Mouse (Mus musculus): ENCODE results near the gene Dhx32. TPM values are rescaled to one million over a fixed set of nuclear protein-coding genes. Genes with fewer than 3 reads are reported as not detected.

Gene Dhx32
- polyA plus RNA-seq (2011; ENCODE audit: insufficient read depth, insufficient read length, low replicate concordance, missing spikeins) = 3.2 and 6.8 TPM in 2 replicates

DNA sequence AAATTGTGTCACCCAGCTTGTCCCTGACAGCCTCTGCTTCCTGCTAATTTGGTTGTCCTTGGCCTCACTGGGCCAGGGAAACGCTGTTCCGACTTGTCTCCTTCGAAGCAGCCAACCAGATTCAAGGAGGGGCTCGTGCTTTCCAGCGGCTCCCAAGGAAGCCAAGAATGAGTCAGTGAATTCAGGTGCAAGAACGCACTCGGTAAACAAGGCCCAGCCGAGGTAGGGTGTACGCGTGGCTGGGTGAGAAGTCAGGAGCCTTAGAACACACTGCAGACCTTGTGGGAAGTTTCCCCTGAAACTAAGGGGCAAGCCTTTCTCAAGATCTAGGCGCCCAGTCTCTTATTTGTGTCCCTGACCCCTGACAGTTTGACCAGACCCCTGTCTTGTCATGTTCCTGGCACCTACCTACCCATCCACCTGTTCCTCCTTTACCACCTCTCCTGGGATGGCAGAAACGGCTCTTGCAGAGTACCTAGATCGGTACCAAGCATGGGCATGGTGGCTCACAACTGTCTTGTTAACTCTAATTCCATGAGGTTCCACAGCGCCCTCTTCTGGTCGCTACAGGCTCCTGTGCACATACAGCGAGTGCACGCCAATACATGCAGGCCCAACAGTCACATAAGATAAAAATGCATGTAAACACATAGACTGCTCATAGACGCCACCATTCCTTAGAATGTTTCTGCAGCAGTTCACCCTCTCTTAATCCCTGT lies at the start of gene Dhx32:
Gene Dhx32 (minus strand): TSS at position 10 of the 719 bp plus-strand sequence.
- no peaks in the 10 kb centered on the region for H3K4me1 ChIP-seq (ENCODE audit: control insufficient read depth, insufficient read depth, low read length)
- no peak within 1 kb of the TSS for H3K4me3 ChIP-seq (replicated peaks; ENCODE audit: control insufficient read depth, low read depth, low read length)
- WGBS = 60% methylated on average over 18 of the region's 18 CpGs
- H3K27ac ChIP-seq (ENCODE audit: control insufficient read depth, insufficient read depth, low read depth, low read length, poor library complexity) = no peak within 1 kb of the TSS
- TF ChIP-seq CTCF (IDR thresholded peaks at IDR 0.05; ENCODE audit: control insufficient read depth, insufficient read depth, low read length) (peak; percentile 58), POLR2A (IDR thresholded peaks at IDR 0.05; ENCODE audit: borderline replicate concordance, control insufficient read depth, low read depth, low read length) (no peak)

DNA sequence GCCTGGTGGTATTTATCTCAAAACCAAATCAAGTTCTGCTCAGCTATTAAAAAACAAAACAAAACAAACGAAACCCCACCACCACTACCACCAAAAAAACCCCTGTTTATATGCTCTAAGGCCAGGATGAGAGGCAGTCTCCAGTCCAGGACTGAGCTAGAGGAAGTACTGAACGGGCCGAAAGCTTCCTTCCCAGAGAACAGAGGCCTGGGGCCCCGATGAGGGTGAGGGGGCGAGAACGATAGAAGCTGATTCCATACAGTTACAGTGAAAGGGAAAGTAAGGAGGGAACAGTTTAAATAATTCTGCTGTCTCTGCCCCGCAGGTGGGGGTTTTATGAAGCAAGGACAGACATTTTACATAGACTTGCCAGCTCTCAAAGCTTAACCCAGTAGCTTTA lies 47.1 kb upstream of the Dhx32 start:
- no peak overlapping the region for H3K27ac ChIP-seq (ENCODE audit: control insufficient read depth, insufficient read depth, low read depth, low read length, poor library complexity)
- no peak for TF ChIP-seq POLR2A (IDR thresholded peaks at IDR 0.05; ENCODE audit: borderline replicate concordance, control insufficient read depth, low read depth, low read length)
- no peak for TF ChIP-seq CTCF (IDR thresholded peaks at IDR 0.05; ENCODE audit: control insufficient read depth, insufficient read depth, low read length)

DNA sequence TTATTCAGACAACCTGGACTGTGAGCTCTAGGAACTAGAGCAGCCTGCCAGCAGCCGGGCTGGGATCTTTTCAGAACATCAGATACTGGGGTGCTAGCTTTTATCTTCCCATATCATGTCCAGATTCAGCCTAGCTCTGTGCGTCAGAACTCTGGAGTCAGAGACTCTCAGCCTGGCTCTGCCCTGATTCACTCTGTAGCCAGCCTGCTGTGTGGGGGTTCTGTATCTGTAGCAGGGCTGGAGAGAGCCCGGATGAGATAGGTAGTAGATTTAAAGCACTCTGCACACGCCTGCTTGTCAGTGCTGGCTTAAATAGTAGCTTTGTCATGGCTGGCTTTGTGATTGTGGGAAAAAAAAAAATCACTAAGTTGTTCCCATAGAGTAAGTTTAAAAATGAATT lies 46.0 kb upstream of the Dhx32 start:
- Histone ChIP-seq H3K4me3 (replicated peaks; ENCODE audit: control insufficient read depth, low read depth, low read length) (no peak overlapping the region), H3K4me1 (ENCODE audit: control insufficient read depth, insufficient read depth, low read length) (no peaks in the 10 kb centered on the region; the same call in 1 of the 2 replicates), H3K27ac (ENCODE audit: control insufficient read depth, insufficient read depth, low read depth, low read length, poor library complexity) (no peak overlapping the region)
- TF ChIP-seq POLR2A (IDR thresholded peaks at IDR 0.05; ENCODE audit: borderline replicate concordance, control insufficient read depth, low read depth, low read length) (no peak), CTCF (IDR thresholded peaks at IDR 0.05; ENCODE audit: control insufficient read depth, insufficient read depth, low read length) (no peak)
- 65% methylated on average over 4 of the region's 4 CpGs for WGBS

More for the DNA sequence above, 47.1 kb upstream of the Dhx32 start:
- 10% methylated on average over 7 of the region's 7 CpGs for whole genome bisulfite sequencing
- no peak overlapping the region for H3K4me3 ChIP-seq (replicated peaks; ENCODE audit: control insufficient read depth, low read depth, low read length)
- no peaks in the 10 kb centered on the region; the same call in 1 of the 2 replicates for H3K4me1 ChIP-seq (ENCODE audit: control insufficient read depth, insufficient read depth, low read length)

DNA sequence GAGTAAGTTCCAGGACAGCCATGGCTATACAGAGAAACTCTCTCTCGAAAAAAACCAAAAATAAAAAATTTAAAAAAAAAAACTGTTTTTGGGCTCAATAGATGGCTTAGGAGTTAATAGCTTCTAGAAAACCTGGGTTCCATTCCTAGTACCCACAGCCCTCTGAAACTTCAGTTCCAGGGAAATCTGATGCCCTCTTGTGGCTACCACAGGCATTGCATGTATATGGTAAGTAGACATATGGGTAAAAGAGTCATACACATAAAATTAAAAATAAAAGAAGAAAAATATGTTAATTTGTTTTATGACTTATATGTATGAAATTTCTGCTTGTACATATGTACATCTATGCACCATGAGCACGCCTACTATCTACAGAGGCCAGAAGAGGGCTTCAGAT lies 42.1 kb upstream of the Dhx32 start:
- WGBS = 75% methylated on average over 2 of the region's 2 CpGs
- H3K4me1 ChIP-seq (ENCODE audit: control insufficient read depth, insufficient read depth, low read length) = no peaks in the 10 kb centered on the region; the same call in 1 of the 2 replicates
- TF ChIP-seq POLR2A (IDR thresholded peaks at IDR 0.05; ENCODE audit: borderline replicate concordance, control insufficient read depth, low read depth, low read length) (no peak), CTCF (IDR thresholded peaks at IDR 0.05; ENCODE audit: control insufficient read depth, insufficient read depth, low read length) (no peak)
- no peak overlapping the region for H3K27ac ChIP-seq (ENCODE audit: control insufficient read depth, insufficient read depth, low read depth, low read length, poor library complexity)
- no peak overlapping the region for H3K4me3 ChIP-seq (replicated peaks; ENCODE audit: control insufficient read depth, low read depth, low read length)

DNA sequence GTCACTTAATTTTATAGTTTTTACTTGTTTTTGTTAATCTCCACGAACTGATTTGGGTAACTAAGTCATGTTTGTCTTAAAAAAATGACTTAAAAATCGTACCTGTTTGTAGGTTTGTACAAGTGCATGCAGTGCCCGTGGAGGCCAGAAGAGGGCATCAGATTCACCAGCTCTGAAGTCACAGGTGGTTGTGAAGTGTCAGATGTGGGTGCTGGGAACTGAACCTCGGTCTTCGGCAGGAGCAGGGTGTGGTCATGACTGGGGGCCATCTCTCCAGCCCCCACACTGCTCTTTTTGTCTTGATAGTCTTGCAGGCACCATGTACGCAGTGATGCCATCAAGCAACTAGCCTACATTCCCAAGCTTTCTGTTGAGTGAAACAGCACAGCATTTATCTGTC lies 41.2 kb upstream of the Dhx32 start:
- Histone ChIP-seq H3K4me1 (ENCODE audit: control insufficient read depth, insufficient read depth, low read length) (no peaks in the 10 kb centered on the region), H3K27ac (ENCODE audit: control insufficient read depth, insufficient read depth, low read depth, low read length, poor library complexity) (no peak overlapping the region), H3K4me3 (replicated peaks; ENCODE audit: control insufficient read depth, low read depth, low read length) (no peak overlapping the region)
- WGBS = 84% methylated on average over 6 of the region's 6 CpGs
- TF ChIP-seq POLR2A (IDR thresholded peaks at IDR 0.05; ENCODE audit: borderline replicate concordance, control insufficient read depth, low read depth, low read length) = no peak
- no peak for TF ChIP-seq CTCF (IDR thresholded peaks at IDR 0.05; ENCODE audit: control insufficient read depth, insufficient read depth, low read length)

DNA sequence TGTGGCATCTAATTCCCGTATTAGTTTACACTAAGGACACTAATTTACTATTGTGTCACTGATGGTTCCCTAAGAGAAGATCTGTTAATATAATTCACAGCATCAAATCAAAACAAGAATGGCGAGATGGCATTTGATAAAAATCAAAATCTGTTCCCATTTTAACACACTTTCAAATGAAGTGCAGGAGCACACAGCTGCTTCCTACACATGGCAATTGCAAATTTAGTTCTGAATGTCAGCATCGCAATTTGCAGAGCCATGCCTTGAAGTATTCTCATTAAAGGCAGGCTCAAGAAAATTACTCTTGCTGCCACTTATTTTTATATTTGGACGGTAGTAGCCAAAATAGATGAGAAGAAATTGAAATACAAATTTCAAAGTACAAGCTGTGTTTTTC lies 30.8 kb upstream of the Dhx32 start:
- no peak overlapping the region for H3K4me3 ChIP-seq (replicated peaks; ENCODE audit: control insufficient read depth, low read depth, low read length)
- 69% methylated on average over 4 of the region's 4 CpGs for WGBS
- no peaks in the 10 kb centered on the region for H3K4me1 ChIP-seq (ENCODE audit: control insufficient read depth, insufficient read depth, low read length)
- no peak overlapping the region for H3K27ac ChIP-seq (ENCODE audit: control insufficient read depth, insufficient read depth, low read depth, low read length, poor library complexity)
- TF ChIP-seq CTCF (IDR thresholded peaks at IDR 0.05; ENCODE audit: control insufficient read depth, insufficient read depth, low read length) = no peak
- no peak for TF ChIP-seq POLR2A (IDR thresholded peaks at IDR 0.05; ENCODE audit: borderline replicate concordance, control insufficient read depth, low read depth, low read length)

DNA sequence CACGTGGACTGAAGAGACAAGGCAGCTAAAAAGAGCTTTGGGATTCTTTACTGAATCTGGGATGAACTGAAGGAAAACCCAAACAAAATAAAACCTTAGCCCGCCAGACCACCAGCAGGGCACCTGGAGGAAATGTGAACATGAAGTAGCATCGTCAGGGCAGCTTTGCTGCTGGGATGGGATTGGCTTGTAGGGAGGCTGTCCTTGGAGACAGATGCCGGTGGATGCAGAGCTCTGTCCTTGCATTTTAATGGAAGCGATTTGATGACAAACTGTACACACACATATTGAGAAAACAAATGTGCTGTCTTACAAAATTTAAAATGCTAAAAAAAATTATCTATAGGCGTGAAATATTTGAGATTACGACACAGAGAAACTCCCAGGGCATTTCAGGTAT lies 30.4 kb upstream of the Dhx32 start:
- no peak overlapping the region for H3K27ac ChIP-seq (ENCODE audit: control insufficient read depth, insufficient read depth, low read depth, low read length, poor library complexity)
- no peak overlapping the region for H3K4me3 ChIP-seq (replicated peaks; ENCODE audit: control insufficient read depth, low read depth, low read length)
- no peaks in the 10 kb centered on the region for H3K4me1 ChIP-seq (ENCODE audit: control insufficient read depth, insufficient read depth, low read length)
- TF ChIP-seq CTCF (IDR thresholded peaks at IDR 0.05; ENCODE audit: control insufficient read depth, insufficient read depth, low read length) = no peak
- no peak for TF ChIP-seq POLR2A (IDR thresholded peaks at IDR 0.05; ENCODE audit: borderline replicate concordance, control insufficient read depth, low read depth, low read length)
- WGBS = 71% methylated on average over 7 of the region's 7 CpGs

DNA sequence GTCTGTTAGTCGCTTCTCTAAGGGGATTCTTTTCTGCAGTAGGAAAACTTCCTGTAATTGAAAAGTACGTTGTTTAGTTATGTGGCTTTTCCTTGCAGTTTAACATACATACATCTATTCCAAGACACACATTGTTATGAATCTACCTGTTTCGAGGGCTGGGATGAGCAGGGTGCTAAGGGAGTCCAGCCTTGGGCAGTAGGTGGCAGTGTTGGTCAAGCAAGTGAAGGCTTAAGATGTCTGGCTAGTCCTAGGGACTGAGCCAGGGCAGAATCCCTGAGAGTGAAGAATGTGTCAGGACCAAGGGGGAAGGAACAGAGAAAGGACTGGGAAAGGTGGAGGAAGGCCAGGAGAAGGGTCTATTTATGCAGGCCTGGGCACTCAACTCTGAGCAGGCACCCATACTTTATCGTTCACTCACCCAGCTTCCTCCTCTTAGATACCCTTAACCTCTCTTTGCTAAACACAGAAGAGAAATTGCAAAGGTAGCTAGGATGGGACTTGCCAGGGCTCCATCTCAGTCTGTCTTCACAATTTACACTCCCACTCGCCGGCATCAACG lies 23.2 kb upstream of the Dhx32 start:
- H3K4me3 ChIP-seq (replicated peaks; ENCODE audit: control insufficient read depth, low read depth, low read length) = no peak overlapping the region
- H3K27ac ChIP-seq (ENCODE audit: control insufficient read depth, insufficient read depth, low read depth, low read length, poor library complexity) = no peak overlapping the region
- 48% methylated on average over 7 of the region's 7 CpGs for WGBS
- no peaks in the 10 kb centered on the region for H3K4me1 ChIP-seq (ENCODE audit: control insufficient read depth, insufficient read depth, low read length)
- TF ChIP-seq POLR2A (IDR thresholded peaks at IDR 0.05; ENCODE audit: borderline replicate concordance, control insufficient read depth, low read depth, low read length) (no peak), CTCF (IDR thresholded peaks at IDR 0.05; ENCODE audit: control insufficient read depth, insufficient read depth, low read length) (peak; percentile 63)

Measured in bone marrow, adult 2 months (tissue).